Mouse (Mus musculus) urinary bladder, postnatal 10 days (tissue): Measurements from ENCODE around the gene Trim34b.
"Not testable (repeated sequence)": the region's sequence is repeated elsewhere in the genome, so short reads cannot be mapped to it uniquely, and the experiment has no call there.

Experiments used
- DNase-seq: peaks from one replicate; pipeline ENCODE4 v3.0.0; 2022; ENCODE audit warnings: low spot score

The Trim34b gene

GRCm38 (mm10) chr7:104329171-104329570 lies at the start of gene Trim34b:
Gene Trim34b (plus strand): TSS chr7:104329471.
- DNase-seq, result not testable (repeated sequence)

DNA sequence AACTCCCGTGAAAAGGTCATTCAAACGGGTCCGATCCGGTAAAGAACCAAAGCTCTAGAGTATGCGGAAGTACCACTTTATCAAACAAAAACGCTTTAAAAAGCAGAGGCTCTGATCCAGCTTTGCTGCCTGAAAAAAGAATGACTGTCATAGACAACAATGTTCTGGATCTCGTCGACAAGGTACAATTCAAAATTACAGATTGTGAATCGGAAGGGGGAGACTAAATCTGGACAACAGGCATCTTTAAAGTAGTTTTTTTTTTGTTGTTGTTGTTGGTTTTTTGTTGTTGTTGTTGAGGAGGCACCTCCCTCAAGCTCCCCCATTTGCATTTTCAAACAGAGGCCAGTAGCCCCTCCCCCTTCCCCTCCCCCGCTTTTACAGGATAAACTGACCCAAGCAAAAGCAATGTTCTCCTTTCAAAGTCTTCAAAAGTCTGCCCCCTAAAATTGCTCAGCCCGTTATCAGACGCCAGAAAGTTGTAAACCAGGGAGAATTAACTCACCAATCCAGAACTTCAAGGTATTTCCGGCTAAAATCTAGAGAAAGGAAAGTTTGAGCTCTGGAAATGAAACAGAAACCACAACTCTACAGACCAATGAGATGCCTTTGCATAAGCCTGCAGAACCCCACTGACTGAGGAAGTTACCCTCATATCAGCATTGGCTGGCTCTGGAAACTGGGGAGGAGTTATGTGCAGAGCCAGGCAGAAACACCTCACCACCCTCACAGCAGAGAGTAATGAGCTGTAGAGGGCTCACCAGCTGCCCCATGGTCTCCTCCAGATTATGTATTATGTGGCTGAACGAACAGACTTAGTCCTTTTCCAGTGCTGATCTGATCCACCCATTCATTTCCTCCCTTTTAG lies 41.5 kb upstream of the Trim34b start, which contains the start of gene Trim5:
TSS of gene Trim5 (minus strand) at position 519 of the 868 bp plus-strand sequence.
- DNase-seq, result not testable (repeated sequence)

- DNase-seq, result no peak
These were observed 38.6 kb upstream of the Trim34b start for GRCm38 (mm10) chr7:104290641-104291040.

DNA sequence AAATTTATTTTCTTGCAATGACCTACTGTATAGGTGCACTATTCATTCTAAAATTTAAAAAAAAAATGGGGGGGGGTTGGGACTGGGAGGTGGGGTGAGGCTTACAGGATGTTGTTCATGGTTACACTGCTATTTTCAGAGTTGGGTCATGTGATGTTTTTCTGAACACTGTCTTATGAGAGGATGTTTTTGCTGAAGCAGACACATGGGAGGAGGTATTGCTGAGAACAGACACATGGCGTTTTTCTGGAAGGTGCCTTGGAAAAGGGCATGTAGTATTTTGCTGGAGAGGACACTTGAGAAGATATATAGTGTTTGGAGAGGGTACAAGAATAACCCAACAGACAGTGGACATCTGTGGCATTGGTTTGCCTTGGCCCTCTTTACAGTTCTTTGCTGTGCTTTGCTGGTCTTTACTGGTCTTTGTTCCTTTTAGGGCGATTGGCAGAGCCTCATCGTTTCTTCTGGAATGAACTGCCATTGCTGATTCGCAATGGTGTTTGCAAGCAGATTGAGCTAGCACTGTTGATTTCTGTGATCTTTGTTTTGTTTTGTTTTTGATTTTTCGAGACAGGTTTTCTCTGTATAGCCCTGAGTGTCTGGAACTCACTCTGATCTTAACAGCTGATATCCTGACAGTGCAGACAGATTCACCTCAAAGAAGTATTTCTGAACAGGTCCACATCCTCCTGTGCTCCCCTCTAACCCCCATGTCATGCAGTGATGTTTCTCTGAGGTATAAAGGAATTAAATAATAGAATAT lies 37.5 kb upstream of the Trim34b start:
- no peak for DNase-seq

- no peak for DNase-seq
These were observed 14.4 kb upstream of the Trim34b start for GRCm38 (mm10) chr7:104314796-104315353.

GRCm38 (mm10) chr7:104315369-104316080 lies 13.7 kb upstream of the Trim34b start, which contains the start of gene Trim12a:
Gene Trim12a (minus strand): TSS chr7:104315466.
- DNase-seq, result not testable (repeated sequence)

GRCm38 (mm10) chr7:104322028-104322427 lies 7.2 kb upstream of the Trim34b start:
- no peak for DNase-seq

DNA sequence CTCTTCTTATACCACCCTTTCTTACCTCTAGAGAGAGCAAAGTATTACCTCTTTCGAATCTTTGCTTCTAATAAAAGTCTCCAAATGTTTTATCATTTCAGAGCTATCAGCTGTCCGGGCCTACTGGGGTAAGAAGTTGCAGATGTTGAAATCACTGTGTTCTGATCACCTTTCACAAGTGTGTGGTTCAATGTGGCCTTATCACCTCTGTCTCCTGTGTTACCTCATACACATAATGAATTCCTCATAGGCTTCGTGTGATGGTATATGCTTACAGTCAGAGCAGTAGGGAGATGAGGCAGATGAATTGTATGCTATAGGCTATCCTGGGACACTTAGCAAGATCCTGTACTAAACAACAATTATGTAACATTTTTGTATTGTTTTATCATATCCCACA lies 6.3 kb downstream of the Trim34b start:
- not testable (repeated sequence) for DNase-seq

DNA sequence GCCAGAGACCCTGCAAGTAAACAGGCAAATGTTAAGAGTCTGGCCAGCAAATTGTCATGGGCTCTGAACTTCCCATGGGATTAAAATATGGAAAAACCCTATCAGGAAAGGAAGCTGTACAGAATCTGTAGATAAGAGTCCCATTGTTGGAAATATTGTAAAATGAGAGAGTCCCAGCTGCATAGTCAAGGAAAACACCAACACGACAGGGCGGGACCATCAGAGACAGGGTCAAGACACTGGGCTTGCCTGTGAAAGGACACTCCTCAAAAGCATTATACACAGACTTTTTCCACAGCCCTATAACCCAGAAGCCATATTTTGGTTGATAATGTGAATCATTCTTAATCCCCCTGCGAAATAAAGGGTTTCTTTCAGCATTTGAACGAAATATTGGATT lies 11.5 kb downstream of the Trim34b start:
- not testable (repeated sequence) for DNase-seq

DNA sequence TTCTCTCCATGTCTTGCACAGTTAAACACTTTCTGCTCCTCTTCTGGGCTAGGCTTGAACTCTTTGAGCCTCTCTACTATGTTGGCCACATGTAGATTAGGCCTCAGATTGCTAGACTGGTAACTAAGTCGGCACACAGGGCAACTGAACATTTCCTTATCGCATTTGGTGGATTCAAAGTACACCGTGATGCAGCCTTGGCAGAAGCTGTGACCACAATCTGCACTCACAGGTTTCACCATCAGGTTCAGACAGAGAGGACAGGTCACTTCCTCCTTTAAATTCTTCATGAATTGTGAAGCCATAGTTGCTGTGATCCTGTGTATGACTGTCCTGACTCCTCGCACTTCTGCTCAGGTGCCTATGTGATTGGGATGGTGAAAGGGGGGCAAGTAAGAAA lies 18.8 kb downstream of the Trim34b start:
- not testable (repeated sequence) for DNase-seq

- no peak for DNase-seq
These were observed 23.7 kb downstream of the Trim34b start, which contains the start of gene Trim12c for GRCm38 (mm10) chr7:104352717-104353599. Gene Trim12c (minus strand): TSS chr7:104353362.

GRCm38 (mm10) chr7:104353600-104353967 lies 24.3 kb downstream of the Trim34b start:
- DNase-seq, result no peak

- no peak for DNase-seq
These were observed 37.1 kb downstream of the Trim34b start for GRCm38 (mm10) chr7:104366339-104366738.

- no peak for DNase-seq
These were observed 40.6 kb downstream of the Trim34b start, which contains the start of gene Trim30b for GRCm38 (mm10) chr7:104369736-104370414. Gene Trim30b (minus strand): TSS chr7:104369884.
